Mouse (Mus musculus): ENCODE data around the gene Cyp2c29. TPM values are rescaled to one million over a fixed set of nuclear protein-coding genes. Genes with fewer than 3 reads are reported as not detected.
"Not testable (repeated sequence)": the region's sequence is repeated elsewhere in the genome, so short reads cannot be mapped to it uniquely, and the experiment has no call there.

The Cyp2c29 gene
- under 1 TPM in 1 of 2 experiments, not detected in 1; 0.66 TPM for total RNA-seq (2021)
- long read RNA-seq, experiment 1: 0 reads
- long read RNA-seq, experiment 2, partial matches to known transcripts: 1 of 5 reads
- long read RNA-seq, experiment 2, other reads (novel, unspliced or antisense): 1 of 5 reads

- not testable (repeated sequence) for DNase-seq
Observed at GRCm38 (mm10) chr19:39269105-39269504, at the start of gene Cyp2c29. Gene Cyp2c29, plus strand, starts transcription at chr19:39269405.

- not testable (repeated sequence) for DNase-seq
Observed at GRCm38 (mm10) chr19:39267036-39267435, 2.2 kb upstream of the Cyp2c29 start.

- no peak for DNase-seq
Observed at GRCm38 (mm10) chr19:39282801-39283200, 13.6 kb downstream of the Cyp2c29 start.

GRCm38 (mm10) chr19:39285637-39286036 is 16.4 kb downstream of the Cyp2c29 start:
- DNase-seq: no peak

- no peak for DNase-seq
Observed at GRCm38 (mm10) chr19:39286825-39287224, 17.6 kb downstream of the Cyp2c29 start.

- no peak for DNase-seq
Observed at GRCm38 (mm10) chr19:39288978-39289377, 19.8 kb downstream of the Cyp2c29 start.

Other genes starting within 250 kb of the Cyp2c29 start
- gene Cyp2c65, start 208.4 kb upstream of the Cyp2c29 start, total RNA-seq (2021): not detected
- gene Cyp2c66, start 155.5 kb upstream of the Cyp2c29 start, total RNA-seq (2021): not detected
- gene Cyp2c38, start 193.7 kb downstream of the Cyp2c29 start, total RNA-seq (2021): not detected
- gene Cyp2c39, start 241.5 kb downstream of the Cyp2c29 start, total RNA-seq (2021): not detected